Mouse (Mus musculus) erythroblast, embryonic 14.5 days (primary cell): ENCODE measurements at regions not wholly inside any gene's neighbourhood (a gene's known extent, or its start where the extent isn't known, plus 50 kb on each side); places are given as distances from the start of the nearest gene placed in this dataset.

ENCODE experiments used
- GATA1 ChIP-seq: IDR thresholded peaks from 2 replicates; pipeline ENCODE4 v1.6.1; 2012; ENCODE audit warnings: low read length, inconsistent platforms, mixed read lengths
- TAL1 ChIP-seq: IDR thresholded peaks from 3 replicates; pipeline ENCODE4 v1.6.1; 2012; ENCODE audit warnings: low read length, inconsistent platforms, mixed read lengths

DNA sequence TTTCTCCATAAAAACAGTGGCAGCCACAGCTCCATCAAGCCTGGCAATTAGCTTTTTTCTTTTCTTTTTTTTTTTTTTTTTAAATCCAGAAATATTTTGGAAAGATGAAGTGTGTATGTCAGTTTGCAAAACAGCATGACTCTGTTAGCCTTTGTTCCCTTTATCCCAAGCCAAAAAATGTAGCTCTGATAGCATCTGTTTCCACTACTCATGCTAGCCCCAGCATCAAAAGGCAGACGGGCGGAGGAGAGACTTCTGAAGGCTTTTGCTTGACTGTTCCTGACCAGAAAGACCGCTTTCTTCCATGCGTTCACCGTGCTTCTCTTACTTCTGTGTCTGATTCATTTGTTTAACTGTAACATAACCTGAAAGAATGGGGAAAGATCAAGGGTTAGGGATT, 1039.5 kb downstream of the Ttll7 start:
- TF ChIP-seq GATA1 = no peak
- TF ChIP-seq TAL1 = no peak
